ENCODE assay signal across 23 mouse cellular contexts in genomic region chr7:100181614-100182013, GRCm38 (mm10). TPM values are rescaled to one million over a fixed set of nuclear protein-coding genes. Genes with fewer than 3 reads are reported as not detected.
DNase-seq lines count a peak whose midpoint lies in the region; ATAC-seq and TF ChIP-seq lines count a peak whose summit lies in the region.
"Had no signal": no experiment of that assay in that cellular context is flagged by ENCODE, and none has a peak within 500 bp of the region (broad histone marks: within the 10 kb centered on the region; RNA-seq: fewer than 3 reads in every experiment).

No protein-coding gene starts in this region.

- 0 out of 2 replicates have a peak overlapping the region, but pooled peaks have one; percentile 0 for H3K9ac ChIP-seq in kidney, embryonic 14.5 days (ENCODE audit: low read depth, low read length)
- H3K9ac ChIP-seq: heart, embryonic 13.5 days; hindbrain, embryonic 14.5 days had no signal

- intact Hi-C loops in gastrocnemius, adult 2 months (cut with DNase I): no loop called here
- intact Hi-C loops in gastrocnemius, postnatal 36 days (cut with DNase I): no loop called here

- no peak for ATAC-seq in kidney, embryonic 14.5 days (ENCODE audit: low FRiP score, low TSS enrichment)
- ATAC-seq: CD4-positive, CD25-positive, alpha-beta regulatory T cell, adult 4 months; forebrain, embryonic 14.5 days; hindbrain, postnatal 0 days had no signal

- H3K36me3 ChIP-seq in kidney, embryonic 14.5 days (ENCODE audit: control insufficient read depth, insufficient read depth, low read length): no peaks in the 10 kb centered on the region
- no peaks in the 10 kb centered on the region for H3K36me3 ChIP-seq in macrophage (ENCODE audit: inconsistent target)
- H3K36me3 ChIP-seq: heart, embryonic 13.5 days had no signal

- no peak overlapping the region for H3K4me3 ChIP-seq in gastrocnemius, adult 2 months
- H3K4me3 ChIP-seq in kidney, embryonic 14.5 days (ENCODE audit: low read length): no peak overlapping the region
- H3K4me3 ChIP-seq in bone marrow macrophage, adult 2 months (ENCODE audit: insufficient read depth, low read length): no peak overlapping the region
- no peak overlapping the region for H3K4me3 ChIP-seq in macrophage (ENCODE audit: inconsistent target)
- H3K4me3 ChIP-seq: heart, embryonic 13.5 days had no signal

- H3K27me3 ChIP-seq in kidney, embryonic 14.5 days (ENCODE audit: control insufficient read depth, insufficient read depth, low read length): peaks cover 26% of the 10 kb centered on the region

- H3K79me2 ChIP-seq in macrophage (ENCODE audit: inconsistent target): no peaks in the 10 kb centered on the region

- DNase-seq in gastrocnemius, adult 2 months: no peak
- DNase-seq in gastrocnemius, postnatal 36 days: no peak
- DNase-seq in kidney, postnatal 14 days: no peak
- DNase-seq in thymus, postnatal 25 days: no peak
- DNase-seq in ovary, postnatal 14 days (ENCODE audit: low spot score): no peak
- DNase-seq: adrenal gland, adult 2 months; adrenal gland, postnatal 14 days; cerebellum, adult 11-12 months; cerebellum, adult 8-10 months; cerebellum, postnatal 14 days; gastrocnemius, postnatal 10 days; heart, postnatal 14 days; heart, postnatal 4 days; kidney, adult 11 months had no signal

- no peak for TF ChIP-seq POLR2A in bone marrow macrophage, adult 2 months (IDR thresholded peaks at IDR 0.05; ENCODE audit: borderline replicate concordance, low read depth, low read length)

- 0 out of 2 replicates have a peak overlapping the region, but pooled peaks have one; percentile 2 for H3K27ac ChIP-seq in gastrocnemius, adult 2 months
- H3K27ac ChIP-seq in kidney, embryonic 14.5 days (ENCODE audit: low read depth, low read length): no peak overlapping the region
- 0 out of 2 replicates have a peak overlapping the region, but pooled peaks have one; percentile 54 for H3K27ac ChIP-seq in bone marrow macrophage, adult 2 months (ENCODE audit: insufficient read depth, low read depth, low read length)
- peak overlapping the region; percentile 38; the same call in 1 of the 2 replicates for H3K27ac ChIP-seq in macrophage
- H3K27ac ChIP-seq: heart, embryonic 13.5 days; hindbrain, embryonic 14.5 days; hindbrain, postnatal 0 days had no signal

- peaks cover 6% of the 10 kb centered on the region; the same call in 1 of the 2 replicates for H3K4me1 ChIP-seq in kidney, embryonic 14.5 days (ENCODE audit: control insufficient read depth, insufficient read depth, low read length)
- peaks cover 21% of the 10 kb centered on the region for H3K4me1 ChIP-seq in bone marrow macrophage, adult 2 months (ENCODE audit: control insufficient read depth, insufficient read depth, low read length)

- no peak overlapping the region for H3K4me2 ChIP-seq in kidney, embryonic 14.5 days (replicated peaks; ENCODE audit: low read depth, low read length)
- H3K4me2 ChIP-seq: heart, embryonic 13.5 days; hindbrain, embryonic 14.5 days had no signal

- no peak for TF ChIP-seq CTCF in gastrocnemius, adult 2 months (IDR thresholded peaks at IDR 0.05)
- no peak for TF ChIP-seq CTCF in bone marrow macrophage, adult 2 months (IDR thresholded peaks at IDR 0.05; ENCODE audit: low read depth, low read length)

- 66% methylated on average over 3 of the region's 3 CpGs for WGBS in kidney, embryonic 14.5 days
- WGBS in macrophage (ENCODE audit: missing documents): 59% methylated on average over 3 of the region's 3 CpGs

- H3K9me3 ChIP-seq in kidney, embryonic 14.5 days (ENCODE audit: control insufficient read depth, low read length): no peaks in the 10 kb centered on the region
- H3K9me3 ChIP-seq: heart, embryonic 13.5 days had no signal

RNA-seq across cellular contexts. Expression of gene Kcne3, which starts 5.3 kb away (rescaled TPM):
- total RNA-seq in gastrocnemius, adult 2 months (2021): under 1 TPM in 1 of 2 experiments, not detected in 1; 0.59 TPM
- 1 to 10 TPM in 1 of 2 experiments, under 1 TPM in 1; 0.61 to 1.5 TPM for total RNA-seq in gastrocnemius, postnatal 36 days (2021)
- polyA plus RNA-seq in kidney, embryonic 14.5 days (2014; fragmentation: Nextera tagmentation; extraction: Ambion mirVana): 2.4 and 4.9 TPM in 2 replicates
- 1.7 and 5.0 TPM in 2 replicates for polyA plus RNA-seq in bone marrow macrophage, adult 2 months (2012; ENCODE audit: insufficient read depth, insufficient read length, missing spikeins)
- under 1 TPM in 1 of 26 experiments, not detected in 25; 0.98 TPM for total RNA-seq in macrophage (2018; cell fraction: chromatin; rRNA removed)
- total RNA-seq in macrophage (2018; cell fraction: cytosol; rRNA removed): under 1 TPM in 14 of 26 experiments, not detected in 12; 0.10 to 0.63 (median 0.34) TPM
- total RNA-seq in macrophage (2018; cell fraction: nucleus; rRNA removed): under 1 TPM in 2 of 26 experiments, not detected in 24; 0.54 to 0.86 TPM
- polyA plus RNA-seq in macrophage (2018): 0.39 to 0.61 TPM (median 0.43 TPM) in 3 replicates
- total RNA-seq: hindbrain, postnatal 0 days had no signal
- polyA plus RNA-seq: C2C12; CD4-positive, CD25-positive, alpha-beta regulatory T cell, adult 4 months had no signal

RNA-seq across cellular contexts. Expression of gene Lipt2, which starts 22.5 kb away (rescaled TPM):
- 1 to 10 TPM; 4.7 to 5.3 TPM for total RNA-seq in gastrocnemius, adult 2 months (2021)
- 1 to 10 TPM; 3.6 to 4.2 TPM for total RNA-seq in gastrocnemius, postnatal 36 days (2021)
- 27.0 and 34.2 TPM in 2 replicates for polyA plus RNA-seq in kidney, embryonic 14.5 days (2014; fragmentation: Nextera tagmentation; extraction: Ambion mirVana)
- 2.4 and 4.2 TPM in 2 replicates for polyA plus RNA-seq in bone marrow macrophage, adult 2 months (2012; ENCODE audit: insufficient read depth, insufficient read length, missing spikeins)
- 1 to 10 TPM in 2 of 26 experiments, under 1 TPM in 10, not detected in 14; 0.42 to 2.0 (median 0.72) TPM for total RNA-seq in macrophage (2018; cell fraction: chromatin; rRNA removed)
- total RNA-seq in macrophage (2018; cell fraction: cytosol; rRNA removed): 1 to 10 TPM in 21 of 26 experiments, under 1 TPM in 5; 0.33 to 3.7 (median 1.8) TPM
- 1 to 10 TPM in 8 of 26 experiments, under 1 TPM in 10, not detected in 8; 0.35 to 2.5 (median 0.73) TPM for total RNA-seq in macrophage (2018; cell fraction: nucleus; rRNA removed)
- polyA plus RNA-seq in macrophage (2018): 2.6 to 6.6 TPM (median 5.7 TPM) in 3 replicates
- polyA plus RNA-seq: CD4-positive, CD25-positive, alpha-beta regulatory T cell, adult 4 months had no signal

RNA-seq across cellular contexts. Expression of gene Pgm2l1, which starts 45.6 kb away (rescaled TPM):
- 10 to 100 TPM; 16.0 to 19.3 TPM for total RNA-seq in gastrocnemius, adult 2 months (2021)
- 10 to 100 TPM; 18.3 to 18.7 TPM for total RNA-seq in gastrocnemius, postnatal 36 days (2021)
- polyA plus RNA-seq in kidney, embryonic 14.5 days (2014; fragmentation: Nextera tagmentation; extraction: Ambion mirVana): 5.5 and 5.9 TPM in 2 replicates
- 14.1 and 14.4 TPM in 2 replicates for polyA plus RNA-seq in bone marrow macrophage, adult 2 months (2012; ENCODE audit: insufficient read depth, insufficient read length, missing spikeins)
- total RNA-seq in macrophage (2018; cell fraction: chromatin; rRNA removed): 10 to 100 TPM in 6 of 26 experiments, 1 to 10 TPM in 20; 2.5 to 12.6 (median 6.8) TPM
- total RNA-seq in macrophage (2018; cell fraction: cytosol; rRNA removed): 10 to 100 TPM in 10 of 26 experiments, 1 to 10 TPM in 16; 2.9 to 13.0 (median 5.8) TPM
- total RNA-seq in macrophage (2018; cell fraction: nucleus; rRNA removed): 10 to 100 TPM in 8 of 26 experiments, 1 to 10 TPM in 18; 2.1 to 37.1 (median 7.7) TPM
- polyA plus RNA-seq in macrophage (2018): 6.2 to 23.9 TPM (median 7.7 TPM) in 3 replicates
